Mouse (Mus musculus) cerebellum, adult (tissue): ENCODE data around the gene Carns1.

ENCODE experiments used
- ATAC-seq: cut with Nextera tagmentation; 2 replicates; pipeline ENCODE4 v1.9.2; 2017; ENCODE audit warnings: mild to moderate bottlenecking, moderate library complexity, mixed read lengths; ENCODE audit not compliant: insufficient number of reproducible peaks, low FRiP score, low TSS enrichment

Carns1 gene

DNA sequence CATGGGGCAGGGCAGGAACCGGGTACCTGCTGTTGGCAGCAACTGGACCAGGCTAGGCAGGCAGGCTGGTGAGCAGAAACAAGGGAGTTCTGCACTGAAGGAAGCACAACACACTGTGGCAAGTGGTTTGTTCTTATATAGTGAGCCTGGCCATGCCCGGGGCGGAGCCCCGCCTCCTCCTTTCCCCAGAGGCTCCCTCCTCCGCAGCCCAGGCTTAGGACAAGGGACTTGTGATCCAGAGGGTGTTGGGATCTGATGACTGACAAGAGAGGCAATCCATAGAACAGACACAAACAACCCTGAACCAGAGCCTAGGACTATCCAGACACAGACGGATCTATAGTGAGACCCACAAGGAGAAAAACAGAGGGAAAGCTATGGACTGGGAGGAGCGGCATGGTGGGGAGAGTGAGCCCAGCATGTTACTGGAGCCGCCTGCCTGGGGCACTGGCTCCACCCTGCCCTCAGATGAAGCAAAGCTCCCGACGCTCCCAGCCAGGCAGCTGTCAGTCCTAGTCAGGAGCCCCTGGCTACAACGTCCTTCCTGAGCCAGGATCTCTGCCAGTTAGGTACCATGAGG lies at the start of gene Carns1:
TSS of gene Carns1 (minus strand) at position 112 of the 580 bp plus-strand sequence.
- ATAC-seq = no peak

DNA sequence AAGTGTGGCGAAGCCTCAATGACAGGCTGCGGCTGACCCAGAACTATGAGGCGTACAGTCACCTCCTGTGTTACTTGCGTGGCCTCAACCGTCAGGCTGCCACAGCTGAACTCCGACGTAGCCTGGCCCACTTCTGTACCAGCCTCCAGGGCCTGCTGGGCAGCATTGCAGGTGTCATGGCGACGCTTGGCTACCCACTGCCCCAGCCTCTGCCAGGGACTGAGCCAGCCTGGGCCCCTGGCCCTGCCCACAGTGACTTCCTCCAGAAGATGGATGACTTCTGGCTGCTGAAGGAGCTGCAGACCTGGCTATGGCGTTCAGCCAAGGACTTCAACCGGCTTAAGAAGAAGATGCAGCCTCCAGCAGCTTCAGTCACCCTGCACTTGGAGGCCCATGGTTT lies 46.9 kb upstream of the Carns1 start:
- ATAC-seq = no peak

DNA sequence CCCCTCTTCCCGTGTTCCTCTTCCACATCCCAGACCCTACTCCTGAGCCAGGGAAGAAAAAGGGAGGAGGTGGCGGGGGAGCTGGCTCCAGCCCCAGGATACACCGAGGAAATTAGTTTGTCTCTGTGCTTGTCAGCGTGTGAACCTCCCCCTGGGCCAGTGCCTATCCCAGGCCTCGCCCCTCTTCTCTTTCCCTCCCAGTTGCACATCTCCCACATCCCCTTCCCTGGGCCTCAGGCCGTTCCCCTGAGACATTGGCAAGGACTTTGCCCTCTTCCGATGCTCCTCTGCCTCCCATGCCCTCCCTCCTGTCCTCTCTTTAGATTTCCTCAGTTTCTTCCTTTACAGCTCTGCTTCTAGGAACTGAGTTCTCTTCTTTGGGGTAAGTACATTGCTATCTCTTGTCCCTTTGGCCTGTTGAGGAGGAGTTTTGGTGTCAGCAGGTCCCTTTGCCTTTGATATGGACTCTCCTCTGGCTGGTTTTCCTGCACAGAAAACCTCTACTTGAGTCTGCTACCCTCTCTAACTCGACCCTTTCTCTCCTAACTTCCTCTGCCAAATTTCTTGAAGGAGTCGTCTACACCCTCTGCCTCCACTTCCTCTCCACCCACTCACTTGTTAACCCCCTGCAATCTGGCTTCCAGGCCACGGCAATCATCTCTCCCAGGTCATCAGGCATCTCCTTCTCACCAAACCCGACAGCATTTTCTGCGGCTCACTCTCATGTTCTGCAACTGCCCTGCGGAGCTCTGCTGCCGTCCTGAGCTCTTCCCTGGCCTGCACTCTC lies 45.9 kb upstream of the Carns1 start:
- no peak for ATAC-seq

DNA sequence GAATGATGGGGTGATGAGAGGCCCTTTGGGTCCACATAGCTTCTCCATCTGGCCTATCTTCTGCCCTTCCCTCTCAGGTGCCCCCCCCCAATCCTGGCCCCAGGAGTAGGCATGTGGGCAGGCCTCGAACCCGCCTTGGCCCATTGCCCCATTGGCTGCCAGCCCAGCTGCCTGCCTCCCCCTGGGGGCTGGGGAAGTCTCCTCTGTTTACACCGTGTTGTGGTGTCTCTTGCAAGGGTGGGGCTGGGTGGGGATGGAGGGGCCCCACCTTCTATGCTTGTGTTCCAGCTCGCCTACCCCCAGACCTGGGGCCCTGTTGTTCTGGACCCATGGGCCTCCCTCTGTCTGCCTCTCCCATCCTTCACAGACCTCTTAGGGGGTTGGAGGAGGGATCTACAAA lies 45.1 kb upstream of the Carns1 start:
- no peak for ATAC-seq

DNA sequence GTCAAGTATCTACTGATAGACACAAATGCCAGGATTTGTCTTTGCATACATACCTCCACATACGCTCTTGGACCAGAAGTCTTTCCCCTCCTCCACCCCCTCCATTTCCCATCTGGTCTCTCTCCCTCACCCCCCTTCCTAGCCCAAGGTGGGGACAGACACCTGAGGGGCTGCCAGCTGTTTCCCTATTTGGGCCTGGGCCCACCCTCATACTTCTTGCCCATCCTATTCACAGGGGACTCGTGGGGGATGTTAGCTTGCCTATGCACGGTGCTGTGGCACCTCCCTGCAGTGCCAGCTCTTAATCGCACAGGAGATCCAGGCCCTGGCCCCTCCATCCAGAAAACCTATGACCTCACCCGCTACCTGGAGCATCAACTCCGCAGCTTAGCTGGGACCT lies 44.7 kb upstream of the Carns1 start:
- ATAC-seq = no peak

DNA sequence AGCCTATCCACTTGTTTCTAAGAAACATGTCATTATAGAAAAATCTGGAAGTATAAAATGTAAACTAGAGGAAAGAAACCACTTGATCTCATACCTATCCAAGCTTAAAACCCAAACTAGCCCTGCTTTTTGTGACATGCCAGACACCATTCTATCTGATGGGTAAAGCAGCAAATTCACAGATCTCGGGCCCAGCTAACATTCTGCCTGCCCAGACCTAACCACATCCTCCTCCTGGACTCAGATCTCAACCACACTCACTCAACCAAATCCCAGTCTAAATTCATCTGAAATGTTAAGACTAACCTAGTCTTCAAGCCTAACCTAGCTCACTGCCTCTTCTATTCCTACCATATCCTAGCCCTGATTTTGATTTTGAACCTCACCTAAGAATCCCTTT lies 43.5 kb upstream of the Carns1 start:
- ATAC-seq = no peak

DNA sequence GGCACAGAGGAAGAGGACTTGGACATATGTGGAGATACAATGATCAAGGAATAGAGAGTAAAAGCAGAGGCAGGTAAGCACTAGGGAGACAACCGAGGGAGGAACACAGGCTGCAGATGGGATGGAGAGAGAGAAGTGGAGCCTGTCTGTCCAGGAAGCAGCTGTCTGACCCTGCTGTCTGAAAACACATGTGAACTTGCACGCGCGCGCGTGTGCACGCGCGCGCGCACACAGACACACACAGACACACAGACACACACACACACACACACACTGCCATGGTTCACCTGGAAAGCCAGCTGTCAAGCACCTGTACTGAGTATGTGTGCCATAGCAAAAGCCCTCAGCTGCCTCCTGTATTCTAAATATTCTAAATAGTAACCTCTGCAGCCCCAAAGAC lies 43.0 kb upstream of the Carns1 start:
- no peak for ATAC-seq

DNA sequence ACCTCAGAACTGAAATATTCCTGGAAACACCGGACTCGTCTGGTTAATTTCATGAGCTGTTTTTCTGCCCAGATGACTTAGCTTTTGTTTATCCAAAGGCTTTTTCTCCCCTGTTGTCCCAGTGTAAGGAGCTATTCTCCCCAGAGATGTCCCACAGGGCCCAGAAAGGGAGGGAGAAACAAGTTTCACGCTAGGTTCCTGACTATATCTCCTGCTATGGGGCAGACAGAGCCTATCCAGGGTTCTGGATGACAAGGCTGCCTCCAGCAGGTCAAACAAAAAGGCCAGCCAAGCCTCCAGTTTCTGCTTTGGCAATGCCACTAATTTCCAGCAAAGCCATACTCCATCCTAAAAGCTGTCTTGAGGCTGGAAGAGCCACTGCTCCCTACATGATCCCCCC lies 42.6 kb upstream of the Carns1 start:
- ATAC-seq = no peak

DNA sequence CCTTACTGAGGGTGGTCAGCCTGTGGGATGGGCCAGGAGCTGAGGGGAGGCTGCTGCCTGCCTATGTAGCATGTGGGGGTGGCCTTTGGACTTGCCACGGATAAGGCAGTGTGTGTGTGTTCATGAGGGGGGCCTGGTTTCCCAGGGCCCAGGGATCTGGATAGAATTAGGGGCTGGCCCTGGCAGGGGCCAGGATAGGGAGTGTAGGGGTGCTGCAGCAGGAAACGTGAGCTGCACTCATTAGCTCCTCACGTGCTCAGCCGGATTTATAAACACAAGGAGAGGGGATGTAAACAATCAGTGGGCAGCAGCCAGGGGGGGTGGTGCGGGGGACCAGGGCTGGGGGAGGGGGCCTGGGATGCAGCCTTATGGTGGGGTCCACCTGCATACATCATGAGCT lies 41.9 kb upstream of the Carns1 start:
- ATAC-seq = no peak

DNA sequence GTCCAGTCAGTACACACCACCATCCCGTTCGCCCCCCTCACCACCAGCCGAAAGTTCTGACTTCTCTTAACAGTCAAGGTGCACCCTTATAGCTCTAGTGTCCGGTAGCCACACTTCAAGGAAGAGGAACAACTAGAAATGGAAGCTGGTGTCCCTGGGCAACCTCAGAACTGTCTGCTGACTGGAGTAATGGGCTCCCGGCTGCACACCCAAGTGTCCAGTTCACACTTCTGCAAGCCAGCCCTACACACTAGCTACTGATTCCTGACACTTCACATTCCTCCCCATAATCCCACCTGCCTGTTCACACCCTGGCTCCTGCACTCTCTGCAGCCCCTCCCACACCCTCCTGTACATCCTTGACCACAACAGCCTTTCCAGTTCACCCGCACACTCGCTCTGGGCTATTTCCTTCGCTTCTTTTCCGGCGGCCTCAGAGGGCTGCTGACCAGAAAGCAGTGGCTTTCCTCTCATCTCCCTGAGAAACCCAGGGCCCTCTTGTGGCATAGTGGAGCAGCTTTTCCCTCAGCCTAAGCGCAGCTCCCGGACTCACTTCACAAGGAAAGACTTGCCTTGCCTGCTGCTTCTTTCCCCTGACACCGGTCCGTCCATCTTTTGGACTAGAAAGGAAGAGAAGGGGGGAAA lies 40.9 kb upstream of the Carns1 start:
- peak; percentile 40; the same call in 1 of the 2 replicates for ATAC-seq

DNA sequence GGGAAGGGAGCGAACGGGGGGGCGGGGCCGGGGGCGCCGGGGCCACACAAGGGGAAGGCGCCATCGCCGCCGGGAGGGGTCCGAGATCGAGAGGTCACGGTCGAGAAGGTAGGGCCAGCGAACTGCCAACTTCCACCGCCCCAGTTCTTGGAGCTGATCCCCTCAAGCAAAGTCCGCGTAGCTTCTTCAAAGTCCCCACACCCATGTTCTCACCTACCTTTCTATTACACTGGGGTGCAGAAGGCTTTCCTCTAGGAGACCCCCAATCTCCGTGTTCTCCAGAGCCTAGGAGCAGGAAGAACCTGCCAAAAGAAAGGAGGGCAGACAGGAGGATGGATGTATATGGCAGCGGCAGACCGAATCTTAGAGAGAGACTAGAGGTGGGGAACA lies 40.2 kb upstream of the Carns1 start:
- ATAC-seq = no peak

DNA sequence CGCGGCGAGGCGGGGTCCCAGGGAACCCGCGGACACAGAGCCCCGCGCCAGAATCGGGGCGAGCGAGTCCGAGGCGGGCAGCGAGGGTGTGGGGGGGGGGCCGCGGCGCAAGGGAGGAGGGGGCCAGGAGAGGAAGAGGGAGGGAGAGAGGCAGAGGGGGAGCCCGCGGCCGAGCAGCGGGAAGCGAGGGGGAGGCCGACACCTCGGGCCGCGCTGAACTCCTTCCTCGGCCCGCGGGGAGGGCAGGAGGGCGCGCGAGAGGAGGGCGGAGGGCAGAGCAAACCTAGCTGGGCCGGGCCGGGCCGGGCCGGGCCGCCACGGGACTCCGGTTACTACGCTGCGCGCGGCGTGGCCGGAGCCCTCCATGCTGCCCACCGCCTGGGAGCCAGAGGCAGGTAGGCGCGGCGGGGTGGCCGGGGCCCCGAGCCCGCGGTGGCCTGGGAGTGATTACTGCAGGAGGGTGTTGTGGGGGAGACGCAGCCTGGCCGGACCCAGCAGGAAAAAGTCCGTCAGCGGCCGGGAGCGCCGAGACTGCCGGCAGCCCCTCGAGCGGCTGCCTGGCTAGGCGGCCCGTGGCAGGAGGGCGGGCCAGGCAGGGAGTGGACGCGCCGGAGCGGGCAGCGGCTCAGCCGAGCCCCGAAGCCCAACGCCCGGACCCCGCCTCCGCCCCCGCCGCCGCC lies 39.6 kb upstream of the Carns1 start:
- ATAC-seq = no peak

DNA sequence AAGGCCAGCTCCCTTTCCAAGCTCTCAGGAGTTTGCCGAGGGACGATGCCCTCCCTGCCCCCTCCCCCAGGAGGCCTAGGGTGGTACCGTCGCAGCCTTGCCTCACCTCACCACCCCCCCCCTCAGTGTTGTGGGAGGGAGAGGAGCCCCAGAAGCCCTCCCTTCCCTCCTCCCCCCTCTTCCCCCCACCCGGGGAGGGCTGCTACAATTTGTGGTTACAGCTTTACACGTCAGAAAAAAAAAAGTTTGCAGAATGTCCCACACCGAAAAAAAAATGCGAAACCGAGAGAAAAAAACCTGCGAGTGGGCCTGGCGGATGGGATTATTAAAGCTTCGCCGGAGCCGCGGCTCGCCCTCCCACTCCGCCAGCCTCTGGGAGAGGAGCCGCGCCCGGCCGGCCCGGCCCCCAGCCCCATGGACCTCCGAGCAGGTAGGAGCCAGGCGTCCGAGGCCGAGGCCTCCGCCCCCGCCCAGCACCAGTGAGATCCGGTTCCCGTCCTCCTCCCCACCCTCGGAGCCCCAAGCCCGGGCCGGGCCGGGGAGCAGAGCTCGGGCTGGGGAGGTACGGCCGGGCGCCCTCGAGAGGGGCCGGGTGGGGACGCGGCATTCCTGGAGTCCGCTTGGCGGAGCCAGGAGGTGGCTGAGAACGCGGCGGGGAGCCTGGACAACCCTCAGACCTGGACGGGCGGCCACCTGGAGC lies 38.9 kb upstream of the Carns1 start, which contains the start of the genes Clcf1 and AC109138.7:
TSS of gene Clcf1 (plus strand) at position 168 of the 700 bp plus-strand sequence.
TSS of gene AC109138.7 (plus strand) at position 287 of the 700 bp plus-strand sequence.
- 0 out of 2 replicates have a peak, but pooled peaks have one; percentile 26 for ATAC-seq

DNA sequence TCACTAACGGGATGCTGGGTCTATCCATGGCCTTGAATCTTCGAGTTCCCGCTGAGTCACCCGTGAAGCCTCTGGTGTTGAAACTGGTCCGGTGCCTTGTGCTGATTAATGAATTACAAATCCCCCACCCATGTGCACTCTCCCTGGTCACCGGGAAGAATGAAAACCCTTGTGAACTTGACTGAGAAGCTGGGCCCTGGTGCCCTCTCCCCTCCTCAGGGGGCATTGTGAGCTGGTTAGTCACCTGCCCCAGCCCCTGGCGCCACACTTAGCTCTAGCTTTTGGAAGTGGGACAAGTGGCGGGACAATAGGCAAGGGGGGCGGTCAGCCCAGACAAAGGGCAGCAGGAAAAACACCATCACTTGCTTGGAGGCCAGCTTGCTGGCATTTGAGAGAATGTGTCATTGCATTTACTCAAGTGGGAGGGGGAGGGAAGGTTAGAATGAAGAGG lies 38.3 kb upstream of the Carns1 start:
- ATAC-seq = no peak

DNA sequence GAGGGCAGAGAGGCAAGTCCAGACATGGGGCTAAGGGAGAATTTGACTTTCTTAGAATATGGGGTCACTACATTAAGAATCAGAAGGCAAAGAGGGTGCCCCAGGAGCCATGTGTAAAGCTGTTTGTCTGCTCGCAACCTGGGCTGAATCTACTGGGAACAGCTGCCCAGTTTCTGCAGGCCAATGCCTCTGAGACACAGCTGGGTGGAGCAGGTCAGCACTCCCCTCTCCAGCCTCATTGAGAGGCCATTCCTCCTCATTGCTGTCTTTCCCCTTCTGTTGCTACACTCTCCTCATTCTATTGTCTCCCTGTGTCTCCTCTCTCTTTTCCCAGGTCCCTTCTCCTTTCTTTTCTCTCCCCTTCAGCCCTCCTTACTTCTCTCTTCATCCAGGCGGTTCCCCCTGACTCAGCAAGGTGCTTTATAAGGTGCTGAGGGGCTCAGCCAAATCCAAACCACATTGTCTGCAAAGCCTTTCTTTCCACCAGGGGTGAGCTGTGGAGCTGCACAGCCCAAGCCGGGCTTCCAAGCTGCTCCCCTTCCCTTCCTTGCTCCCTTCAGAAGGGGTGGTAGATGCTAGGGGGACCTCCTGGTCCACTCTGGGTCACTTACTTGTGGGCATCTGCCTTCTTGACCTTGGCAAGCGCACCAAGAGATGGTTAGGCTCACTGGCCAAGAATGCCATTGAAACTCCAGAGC lies 36.8 kb upstream of the Carns1 start:
- ATAC-seq = no peak

DNA sequence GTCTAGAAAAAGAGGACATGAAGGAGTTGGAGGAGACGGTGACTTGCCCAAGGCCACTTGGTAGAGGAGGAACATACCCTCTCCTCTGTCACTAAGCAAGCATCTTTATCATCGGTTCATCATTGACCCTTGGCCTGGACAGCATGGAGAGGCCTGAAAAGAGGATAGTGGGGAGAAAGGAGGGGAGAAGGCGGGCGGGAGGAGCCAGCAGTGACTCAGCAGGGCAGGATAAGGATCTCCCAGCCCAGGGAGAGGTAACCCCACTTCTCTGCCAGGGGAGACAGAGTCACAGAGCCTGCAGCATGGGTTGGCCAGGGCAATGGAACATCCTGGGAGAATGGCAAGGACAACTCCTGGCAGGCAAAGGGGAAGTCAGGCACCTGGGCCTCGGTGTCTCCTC lies 33.3 kb upstream of the Carns1 start:
- ATAC-seq = no peak

DNA sequence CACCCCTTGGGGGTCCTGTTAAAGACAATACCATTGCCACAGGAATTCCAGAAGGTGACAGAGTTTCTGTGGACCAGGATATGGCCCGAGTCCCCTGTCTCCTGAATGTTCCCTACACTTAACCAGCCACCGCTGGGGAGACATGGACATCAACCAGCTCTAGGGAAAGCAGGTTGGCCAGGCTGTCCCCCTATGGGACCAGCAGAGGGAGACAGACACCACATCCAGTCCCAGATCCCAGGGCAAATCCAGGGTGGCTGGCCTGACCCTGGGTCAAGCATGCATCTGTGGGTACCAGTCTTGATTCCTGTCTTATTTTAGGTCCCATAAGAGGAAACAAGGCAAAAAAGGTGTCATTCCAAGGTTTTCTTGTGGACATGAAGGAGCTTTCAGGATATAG lies 31.7 kb upstream of the Carns1 start:
- ATAC-seq = peak; percentile 36; the same call in 1 of the 2 replicates

DNA sequence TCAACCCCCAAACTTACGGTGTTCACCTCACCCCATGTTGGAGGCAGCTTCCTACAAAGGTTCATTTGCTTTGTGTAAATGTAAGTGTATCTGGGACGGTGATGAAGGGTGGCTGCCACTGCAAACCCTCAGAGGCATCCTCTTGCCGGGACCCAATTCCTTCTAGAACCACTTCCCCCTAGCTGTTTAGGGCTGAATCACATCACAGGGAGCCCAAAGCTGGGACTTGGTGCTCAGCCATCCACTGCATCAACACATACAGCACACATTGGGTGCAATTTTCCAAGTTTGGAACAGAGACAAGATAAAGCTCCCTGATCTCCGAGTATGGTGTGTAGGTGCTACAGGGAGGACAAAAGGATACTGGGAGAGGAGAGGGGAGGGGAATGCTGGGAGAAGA lies 29.6 kb upstream of the Carns1 start:
- ATAC-seq = no peak

DNA sequence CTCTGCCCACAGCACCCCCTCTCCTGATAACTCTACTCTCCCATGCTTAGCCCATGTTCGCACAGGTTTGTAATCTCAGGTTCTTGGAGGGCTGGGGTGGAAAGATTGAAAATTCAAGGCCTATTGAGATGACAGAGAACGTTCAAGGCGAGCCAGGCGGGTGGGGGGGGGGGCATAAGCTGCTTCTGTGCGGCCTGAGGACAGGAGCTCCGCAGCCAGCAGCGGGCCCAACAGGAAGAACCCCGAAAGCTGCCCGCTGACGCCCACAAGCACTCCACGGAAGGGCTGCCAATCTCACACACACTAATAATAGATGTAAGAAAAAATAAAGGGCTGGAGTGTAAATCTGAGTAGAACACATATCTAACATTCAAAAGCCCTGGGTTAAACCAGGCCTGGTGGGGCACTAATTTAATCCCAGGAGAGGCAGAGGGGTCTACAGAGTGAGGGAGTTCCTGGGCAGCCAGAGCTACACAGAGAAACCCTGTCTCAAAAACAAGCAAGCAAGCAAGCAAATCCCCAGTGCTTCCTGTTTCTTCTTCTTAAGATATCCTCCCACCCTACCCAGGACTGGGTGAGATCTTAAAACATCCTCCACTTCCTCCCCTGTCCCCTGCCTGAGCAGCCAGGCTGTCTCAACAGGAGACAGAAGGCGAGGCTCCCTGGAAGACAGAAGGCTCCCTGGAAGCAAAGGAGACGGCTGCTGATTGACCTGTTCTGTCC lies 28.5 kb upstream of the Carns1 start:
- ATAC-seq = no peak
